Mouse (Mus musculus): ENCODE measurements around the gene Palld. TPM values are rescaled to one million over a fixed set of nuclear protein-coding genes. Genes with fewer than 3 reads are reported as not detected.

Palld gene
- polyA plus RNA-seq, 1 experiment from 2014 or later = 166 TPM

DNA sequence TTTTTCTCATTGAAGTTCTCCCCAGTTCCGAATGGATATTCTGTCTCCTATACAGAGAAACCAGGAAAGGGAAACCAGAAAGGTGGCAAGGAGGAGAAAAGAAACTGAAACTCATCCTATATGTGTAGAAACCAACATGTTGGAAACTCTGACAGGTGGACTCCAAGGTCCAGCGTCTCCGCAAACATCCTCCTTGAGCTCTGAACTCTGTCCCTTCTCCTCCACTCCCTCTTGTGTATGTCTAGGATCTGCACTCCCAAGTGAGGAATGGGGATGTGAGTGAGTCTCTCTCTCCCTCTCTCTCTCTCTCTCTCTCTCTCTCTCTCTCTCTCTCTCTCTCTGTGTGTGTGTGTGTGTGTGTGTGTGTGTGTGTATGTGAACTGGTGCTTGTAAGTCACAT, 6.8 kb upstream of the Palld start:
- no peak for ATAC-seq (ENCODE audit: extremely low read depth, insufficient number of reproducible peaks, low FRiP score, low TSS enrichment)
- H3K4me3 ChIP-seq = no peak overlapping the region
- peak overlapping the region; percentile 96 for H3K27ac ChIP-seq (replicated peaks)
- H3K36me3 ChIP-seq = no peaks in the 10 kb centered on the region
- H3K9me3 ChIP-seq = no peaks in the 10 kb centered on the region
- no peaks in the 10 kb centered on the region for H3K27me3 ChIP-seq (replicated peaks)
- H3K4me1 ChIP-seq = peaks cover 48% of the 10 kb centered on the region
- WGBS = 48% methylated on average over 3 of the region's 3 CpGs
- no peak overlapping the region for H3K9ac ChIP-seq
- peak overlapping the region; percentile 60 for H3K4me2 ChIP-seq

GRCm38 (mm10) chr8:61908303-61909215, 6.1 kb upstream of the Palld start:
- Histone ChIP-seq H3K9me3 (no peaks in the 10 kb centered on the region), H3K4me1 (peaks cover 44% of the 10 kb centered on the region), H3K36me3 (no peaks in the 10 kb centered on the region), H3K4me2 (peak overlapping the region; percentile 60), H3K4me3 (peak overlapping the region; percentile 24), H3K9ac (peak overlapping the region; percentile 75), H3K27me3 (replicated peaks) (no peaks in the 10 kb centered on the region), H3K27ac (replicated peaks) (peak overlapping the region; percentile 96)
- peak; percentile 61; the same call in 1 of the 2 replicates for ATAC-seq (ENCODE audit: extremely low read depth, insufficient number of reproducible peaks, low FRiP score, low TSS enrichment)
- 15% methylated on average over 13 of the region's 13 CpGs for WGBS

DNA sequence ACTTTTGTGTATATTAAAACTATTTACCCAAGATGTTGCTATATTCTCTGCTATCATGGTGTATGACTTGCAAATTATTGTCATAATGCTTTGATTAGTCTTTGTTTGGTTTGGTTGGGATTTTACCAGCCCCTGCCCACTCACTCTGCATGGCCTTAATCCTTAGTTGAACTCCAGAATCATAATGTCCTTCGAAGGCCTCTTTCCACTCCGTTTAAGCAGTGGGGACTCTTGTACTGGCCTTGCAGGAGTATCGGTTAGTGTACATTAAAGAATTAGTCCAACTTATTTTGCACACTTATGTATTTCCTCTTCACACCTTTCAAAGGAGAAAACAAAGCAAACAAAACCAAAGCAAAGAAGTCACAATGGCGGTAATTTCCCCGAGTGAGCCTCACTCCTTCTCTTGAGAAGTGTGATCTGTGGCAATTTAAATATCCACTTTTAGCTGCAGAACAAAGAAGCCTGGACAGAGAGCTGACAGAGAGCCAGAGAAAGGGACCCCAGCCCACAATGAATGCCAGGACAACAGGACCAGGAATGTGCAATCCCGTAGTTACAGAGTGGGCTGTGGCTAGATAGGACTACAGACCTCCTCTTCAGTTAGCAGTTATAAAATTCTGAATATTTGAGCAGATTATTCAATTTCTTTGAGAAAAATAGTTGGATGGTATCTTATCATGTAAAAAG, 1.3 kb downstream of the Palld start:
- ATAC-seq (ENCODE audit: extremely low read depth, insufficient number of reproducible peaks, low FRiP score, low TSS enrichment) = no peak
- WGBS = 35% methylated on average over 6 of the region's 6 CpGs
- H3K4me2 ChIP-seq = peak overlapping the region; percentile 68
- H3K9ac ChIP-seq = peak overlapping the region; percentile 85
- H3K4me1 ChIP-seq = peaks cover 34% of the 10 kb centered on the region
- no peaks in the 10 kb centered on the region for H3K27me3 ChIP-seq (replicated peaks)
- peaks cover 17% of the 10 kb centered on the region for H3K36me3 ChIP-seq
- no peaks in the 10 kb centered on the region for H3K9me3 ChIP-seq
- H3K4me3 ChIP-seq = peak overlapping the region; percentile 59
- H3K27ac ChIP-seq (replicated peaks) = peak overlapping the region; percentile 87

- Histone ChIP-seq H3K36me3 (peaks cover 20% of the 10 kb centered on the region), H3K4me1 (peaks cover 40% of the 10 kb centered on the region), H3K27me3 (replicated peaks) (no peaks in the 10 kb centered on the region), H3K9me3 (no peaks in the 10 kb centered on the region), H3K9ac (peak overlapping the region; percentile 16), H3K4me3 (peak overlapping the region; percentile 20; the same call in 1 of the 2 replicates), H3K4me2 (peak overlapping the region; percentile 68), H3K27ac (replicated peaks) (peak overlapping the region; percentile 38; the same call in 1 of the 2 replicates)
- no peak for ATAC-seq (ENCODE audit: extremely low read depth, insufficient number of reproducible peaks, low FRiP score, low TSS enrichment)
- 43% methylated on average over 1 of the region's 1 CpGs for WGBS
These were observed 5.1 kb downstream of the Palld start for GRCm38 (mm10) chr8:61897402-61897801.

GRCm38 (mm10) chr8:61896742-61897141, 5.7 kb downstream of the Palld start:
- no peaks in the 10 kb centered on the region for H3K9me3 ChIP-seq
- H3K4me2 ChIP-seq = peak overlapping the region; percentile 51
- no peak for ATAC-seq (ENCODE audit: extremely low read depth, insufficient number of reproducible peaks, low FRiP score, low TSS enrichment)
- peaks cover 40% of the 10 kb centered on the region for H3K4me1 ChIP-seq
- H3K27ac ChIP-seq (replicated peaks) = no peak overlapping the region
- no peaks in the 10 kb centered on the region for H3K27me3 ChIP-seq (replicated peaks)
- WGBS = 58% methylated on average over 1 of the region's 1 CpGs
- no peak overlapping the region for H3K4me3 ChIP-seq
- H3K9ac ChIP-seq = no peak overlapping the region
- H3K36me3 ChIP-seq = peaks cover 22% of the 10 kb centered on the region

DNA sequence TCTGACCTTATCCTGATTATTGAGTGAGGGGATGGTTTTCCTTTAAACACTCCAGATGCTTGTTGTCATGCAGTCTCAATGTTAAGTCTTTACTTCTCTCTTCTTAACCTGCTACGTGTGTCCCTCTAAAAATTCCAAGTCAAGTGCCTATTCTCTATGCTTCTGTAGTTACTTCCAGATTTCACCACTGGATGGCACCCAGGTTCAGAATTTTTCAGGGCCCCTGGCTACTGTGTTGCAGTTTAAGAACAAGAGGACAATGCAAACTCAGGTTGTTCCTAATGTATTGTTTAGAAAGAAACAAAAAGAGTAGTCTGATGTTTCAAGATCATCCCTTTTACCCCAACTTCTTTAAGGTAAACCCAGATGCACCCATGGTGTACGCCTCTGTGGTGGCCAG, 8.4 kb downstream of the Palld start:
- Histone ChIP-seq H3K27ac (replicated peaks) (peak overlapping the region; percentile 73), H3K4me2 (no peak overlapping the region), H3K4me1 (peaks cover 40% of the 10 kb centered on the region), H3K4me3 (no peak overlapping the region), H3K9me3 (no peaks in the 10 kb centered on the region), H3K27me3 (replicated peaks) (no peaks in the 10 kb centered on the region), H3K36me3 (peaks cover 16% of the 10 kb centered on the region), H3K9ac (no peak overlapping the region)
- WGBS = 55% methylated on average over 2 of the region's 2 CpGs
- no peak for ATAC-seq (ENCODE audit: extremely low read depth, insufficient number of reproducible peaks, low FRiP score, low TSS enrichment)

- peak overlapping the region; percentile 38 for H3K4me2 ChIP-seq
- WGBS = 29% methylated on average over 7 of the region's 7 CpGs
- no peak for ATAC-seq (ENCODE audit: extremely low read depth, insufficient number of reproducible peaks, low FRiP score, low TSS enrichment)
- no peaks in the 10 kb centered on the region for H3K27me3 ChIP-seq (replicated peaks)
- 0 out of 2 replicates have a peak overlapping the region, but pooled peaks have one; percentile 13 for H3K9ac ChIP-seq
- 0 out of 2 replicates have a peak overlapping the region, but pooled peaks have one; percentile 20 for H3K27ac ChIP-seq (replicated peaks)
- no peak overlapping the region for H3K4me3 ChIP-seq
- H3K9me3 ChIP-seq = no peaks in the 10 kb centered on the region
- H3K4me1 ChIP-seq = peaks cover 33% of the 10 kb centered on the region
- H3K36me3 ChIP-seq = peaks cover 55% of the 10 kb centered on the region
These were observed 24.9 kb downstream of the Palld start for GRCm38 (mm10) chr8:61877607-61878006.

DNA sequence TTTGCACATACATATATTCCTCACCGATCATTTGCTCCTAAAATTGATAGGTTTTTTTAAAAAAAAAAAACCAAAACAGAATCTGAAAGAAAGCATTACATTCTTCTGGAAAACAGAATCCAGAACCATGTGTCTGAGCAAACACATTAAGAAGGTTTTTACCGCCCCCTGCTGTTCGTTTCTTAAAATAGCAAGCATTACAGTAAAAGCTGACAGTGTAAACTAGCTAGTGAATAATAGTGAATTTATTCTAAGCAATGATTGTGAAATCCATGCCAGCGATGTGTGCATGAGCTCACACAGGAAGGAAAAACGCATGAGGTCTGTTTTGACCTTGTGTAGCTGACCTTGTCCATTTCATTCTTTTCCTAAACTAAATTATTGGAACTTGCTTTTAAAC, 27.2 kb downstream of the Palld start:
- Histone ChIP-seq H3K4me3 (no peak overlapping the region), H3K4me2 (no peak overlapping the region), H3K9me3 (no peaks in the 10 kb centered on the region), H3K36me3 (peaks cover 55% of the 10 kb centered on the region), H3K4me1 (peaks cover 28% of the 10 kb centered on the region), H3K27me3 (replicated peaks) (no peaks in the 10 kb centered on the region), H3K9ac (no peak overlapping the region), H3K27ac (replicated peaks) (no peak overlapping the region)
- 8% methylated on average over 5 of the region's 5 CpGs for WGBS
- ATAC-seq (ENCODE audit: extremely low read depth, insufficient number of reproducible peaks, low FRiP score, low TSS enrichment) = no peak

GRCm38 (mm10) chr8:61873994-61874393, 28.5 kb downstream of the Palld start:
- Histone ChIP-seq H3K4me2 (no peak overlapping the region), H3K27me3 (replicated peaks) (no peaks in the 10 kb centered on the region), H3K27ac (replicated peaks) (no peak overlapping the region), H3K36me3 (peaks cover 50% of the 10 kb centered on the region), H3K9ac (no peak overlapping the region), H3K4me1 (peaks cover 28% of the 10 kb centered on the region), H3K9me3 (no peaks in the 10 kb centered on the region), H3K4me3 (no peak overlapping the region)
- ATAC-seq (ENCODE audit: extremely low read depth, insufficient number of reproducible peaks, low FRiP score, low TSS enrichment) = no peak
- 46% methylated on average over 9 of the region's 9 CpGs for WGBS

- no peak overlapping the region for H3K4me2 ChIP-seq
- H3K4me3 ChIP-seq = no peak overlapping the region
- H3K36me3 ChIP-seq = peaks cover 39% of the 10 kb centered on the region
- H3K4me1 ChIP-seq = peaks cover 15% of the 10 kb centered on the region
- no peaks in the 10 kb centered on the region for H3K9me3 ChIP-seq
- H3K27me3 ChIP-seq (replicated peaks) = no peaks in the 10 kb centered on the region
- H3K27ac ChIP-seq (replicated peaks) = no peak overlapping the region
- H3K9ac ChIP-seq = no peak overlapping the region
- WGBS = 88% methylated on average over 3 of the region's 3 CpGs
- ATAC-seq (ENCODE audit: extremely low read depth, insufficient number of reproducible peaks, low FRiP score, low TSS enrichment) = no peak
These were observed 34.0 kb downstream of the Palld start for GRCm38 (mm10) chr8:61868481-61868880.

GRCm38 (mm10) chr8:61866920-61867319, 35.6 kb downstream of the Palld start:
- H3K4me3 ChIP-seq = no peak overlapping the region
- peaks cover 15% of the 10 kb centered on the region for H3K4me1 ChIP-seq
- ATAC-seq (ENCODE audit: extremely low read depth, insufficient number of reproducible peaks, low FRiP score, low TSS enrichment) = no peak
- H3K4me2 ChIP-seq = no peak overlapping the region
- no peak overlapping the region for H3K9ac ChIP-seq
- no peak overlapping the region for H3K27ac ChIP-seq (replicated peaks)
- 82% methylated on average over 1 of the region's 1 CpGs for WGBS
- peaks cover 39% of the 10 kb centered on the region for H3K36me3 ChIP-seq
- H3K27me3 ChIP-seq (replicated peaks) = no peaks in the 10 kb centered on the region
- H3K9me3 ChIP-seq = no peaks in the 10 kb centered on the region

Measured in heart, embryonic 13.5 days (tissue).